Mouse (Mus musculus) adrenal gland (tissue): ENCODE measurements around the gene Ctf2.
"Not testable (repeated sequence)": the region's sequence is repeated elsewhere in the genome, so short reads cannot be mapped to it uniquely, and the experiment has no call there.

Source experiments
- intact Hi-C: fragments of 180-260 bp; cut with DNase I; formaldehyde crosslinking; loops from one replicate; pipeline ENCODE4 v1.15.1; 2025

Gene Ctf2

GRCm38 (mm10) chr7:127716992-127717391, 15.0 kb downstream of the Ctf2 start:
- intact Hi-C loops = loop anchor here (5.0 kb wide), 1 partner anchor 40 kb away; no protein-coding TSS in a partner anchor

GRCm38 (mm10) chr7:127714816-127715215, 17.1 kb downstream of the Ctf2 start:
- intact Hi-C loops = loop anchor here (5.0 kb wide), 1 partner anchor 42 kb away; no protein-coding TSS in a partner anchor

GRCm38 (mm10) chr7:127712461-127713385, 19.2 kb downstream of the Ctf2 start, which contains the start of gene Ctf1:
TSS of gene Ctf1 (plus strand) at chr7:127712736.
- intact Hi-C loops = no loop called here

- intact Hi-C loops = no loop called here
These were observed 20.5 kb downstream of the Ctf2 start for GRCm38 (mm10) chr7:127711456-127711855.

GRCm38 (mm10) chr7:127711031-127711430, 20.9 kb downstream of the Ctf2 start:
- intact Hi-C loops = no loop called here

GRCm38 (mm10) chr7:127709261-127709979, 22.5 kb downstream of the Ctf2 start:
- intact Hi-C loops = loop anchor here (2.0 kb wide), 1 partner anchor 35 kb away; no protein-coding TSS in a partner anchor

GRCm38 (mm10) chr7:127708207-127709078, 23.5 kb downstream of the Ctf2 start, which contains the start of gene Bcl7c:
TSS of gene Bcl7c (minus strand) at chr7:127708933.
- intact Hi-C loops = loop anchor here (2.0 kb wide), 1 partner anchor 34 kb away; no protein-coding TSS in a partner anchor

- intact Hi-C loops = loop anchor here (2.0 kb wide), 1 partner anchor 33 kb away; no protein-coding TSS in a partner anchor
These were observed 24.1 kb downstream of the Ctf2 start for GRCm38 (mm10) chr7:127707957-127708206.

GRCm38 (mm10) chr7:127707045-127707956, 24.7 kb downstream of the Ctf2 start:
- intact Hi-C loops = no loop called here

- intact Hi-C loops = no loop called here
These were observed 26.3 kb downstream of the Ctf2 start for GRCm38 (mm10) chr7:127705706-127706105.

- intact Hi-C loops = no loop called here
These were observed 27.4 kb downstream of the Ctf2 start for GRCm38 (mm10) chr7:127704598-127704997.

- intact Hi-C loops = no loop called here
These were observed 28.3 kb downstream of the Ctf2 start for GRCm38 (mm10) chr7:127703561-127704178.

GRCm38 (mm10) chr7:127700712-127701331, 31.1 kb downstream of the Ctf2 start:
- intact Hi-C loops = no loop called here

GRCm38 (mm10) chr7:127698986-127699385, 33.0 kb downstream of the Ctf2 start:
- intact Hi-C loops = no loop called here

GRCm38 (mm10) chr7:127693730-127694129, 38.2 kb downstream of the Ctf2 start:
- intact Hi-C loops = not testable (repeated sequence)

GRCm38 (mm10) chr7:127693290-127693689, 38.7 kb downstream of the Ctf2 start:
- intact Hi-C loops = no loop called here

- intact Hi-C loops = no loop called here
These were observed 40.6 kb downstream of the Ctf2 start for GRCm38 (mm10) chr7:127691221-127691989.

- intact Hi-C loops = no loop called here
These were observed 42.2 kb downstream of the Ctf2 start for GRCm38 (mm10) chr7:127689626-127690280.
